Mouse (Mus musculus) midbrain, postnatal 0 days (tissue): Measurements from ENCODE around the gene Ppp2r2c. TPM values are rescaled to one million over a fixed set of nuclear protein-coding genes. Genes with fewer than 3 reads are reported as not detected.

Experiments
- ATAC-seq: fragments of 200-750 bp; cut with Nextera tagmentation; 2 replicates; pipeline ENCODE4 v1.8.0; 2017; ENCODE audit warnings: moderate number of reproducible peaks, mild to moderate bottlenecking, moderate TSS enrichment, moderate library complexity; ENCODE audit not compliant: low FRiP score
- DNase-seq: peaks from one replicate; pipeline ENCODE4 v3.0.0-alpha.2; 2015; ENCODE audit warnings: low spot score
- H3K27ac ChIP-seq: fragments of 300-500 bp; sonication (generic); 2 replicates; pipeline ENCODE4 v1.5.1; 2014; ENCODE audit warnings: low read depth, mild to moderate bottlenecking, low read length, mixed read lengths
- H3K27me3 ChIP-seq: fragments of 300-500 bp; sonication (generic); 2 replicates; pipeline ENCODE4 v1.6.1; 2014; ENCODE audit warnings: low read length, control low read depth, mixed read lengths; ENCODE audit not compliant: insufficient read depth
- H3K36me3 ChIP-seq: fragments of 300-500 bp; sonication (generic); 2 replicates; pipeline ENCODE4 v1.6.1; 2014; ENCODE audit warnings: low read length, control low read depth, mixed read lengths; ENCODE audit not compliant: insufficient read depth
- H3K4me1 ChIP-seq: fragments of 300-500 bp; sonication (generic); 2 replicates; pipeline ENCODE4 v1.6.1; 2014; ENCODE audit warnings: mild to moderate bottlenecking, control low read depth, antibody characterized with exemption, low read length, mixed read lengths; ENCODE audit not compliant: insufficient read depth
- H3K4me2 ChIP-seq: fragments of 300-500 bp; sonication (generic); 2 replicates; pipeline ENCODE4 v1.6.1; 2014; ENCODE audit warnings: low read depth, mild to moderate bottlenecking, low read length, mixed read lengths; ENCODE audit not compliant: poor library complexity, severe bottlenecking
- H3K4me3 ChIP-seq: fragments of 300-500 bp; sonication (generic); 2 replicates; pipeline ENCODE4 v1.5.1; 2014; ENCODE audit warnings: low read depth, mild to moderate bottlenecking, low read length, moderate library complexity
- H3K9ac ChIP-seq: fragments of 300-500 bp; sonication (generic); replicated peaks from 2 replicates; pipeline ENCODE4 v1.6.1; 2014; ENCODE audit warnings: mild to moderate bottlenecking, low read length, moderate library complexity, mixed read lengths; ENCODE audit not compliant: poor library complexity, severe bottlenecking
- H3K9me3 ChIP-seq: fragments of 300-500 bp; sonication (generic); 2 replicates; pipeline ENCODE4 v1.6.1; 2016; ENCODE audit warnings: low read length, control low read depth
- CTCF ChIP-seq: IDR thresholded peaks from 2 replicates; pipeline ENCODE4 v1.5.1; 2016; ENCODE audit warnings: antibody characterized with exemption, mild to moderate bottlenecking
- WGBS: fragments of 180-500 bp; shearing (Covaris S2); extraction: QIAGEN DNeasy Blood & Tissue Kit; methylation state at CpG from one replicate; pipeline ENCODE4 v1.1.7; 2014; 5-methylcytosine and 5-hydroxymethylcytosine counted together
- polyA plus RNA-seq: library from polyadenylated mRNA; unstranded; fragments of >200 nt; fragmentation: Nextera tagmentation; extraction: Ambion mirVana; gene quantifications from 2 replicates; pipeline ENCODE4 v1.2.1, GENCODE M21; 2015
- total RNA-seq: library from RNA; depleted of rRNA; stranded (reverse); fragments of >200 nt; gene quantifications from 2 replicates; pipeline ENCODE4 v1.2.3, GENCODE M21; 2014; rRNA removed

Gene Ppp2r2c
- 205 and 231 TPM in 2 replicates for total RNA-seq
- polyA plus RNA-seq: 89.0 and 91.8 TPM in 2 replicates

GRCm38 (mm10) chr5:36868266-36869090, at the start of gene Ppp2r2c:
Ppp2r2c (plus strand) TSS chr5:36868513.
- H3K9me3 ChIP-seq: no peaks in the 10 kb centered on the region
- peaks cover 18% of the 10 kb centered on the region for H3K4me1 ChIP-seq
- H3K4me2 ChIP-seq: peak within 1 kb of the TSS; percentile 83
- peak within 1 kb of the TSS; percentile 74 for H3K4me3 ChIP-seq
- ATAC-seq (peak; percentile 72), DNase-seq (peak; percentile 50)
- WGBS: 0% methylated on average over 64 of the region's 108 CpGs
- H3K27me3 ChIP-seq: peaks cover 14% of the 10 kb centered on the region
- H3K9ac ChIP-seq: peak within 1 kb of the TSS; percentile 91
- peak within 1 kb of the TSS; percentile 83 for H3K27ac ChIP-seq
- no peak for TF ChIP-seq CTCF
- H3K36me3 ChIP-seq: no peaks in the 10 kb centered on the region; the same call in 1 of the 2 replicates

- Histone ChIP-seq H3K36me3 (peaks cover 25% of the 10 kb centered on the region), H3K4me1 (no peaks in the 10 kb centered on the region), H3K27me3 (no peaks in the 10 kb centered on the region), H3K9me3 (no peaks in the 10 kb centered on the region), H3K27ac (no peak overlapping the region), H3K4me3 (no peak overlapping the region), H3K4me2 (no peak overlapping the region), H3K9ac (no peak overlapping the region)
- no peak for DNase-seq
- TF ChIP-seq CTCF: no peak
- ATAC-seq: no peak
- 82% methylated on average over 5 of the region's 5 CpGs for WGBS
Observed at GRCm38 (mm10) chr5:36819742-36820141, 48.6 kb upstream of the Ppp2r2c start.

- Histone ChIP-seq H3K4me3 (no peak overlapping the region), H3K4me2 (no peak overlapping the region), H3K9me3 (no peaks in the 10 kb centered on the region), H3K9ac (no peak overlapping the region), H3K27me3 (no peaks in the 10 kb centered on the region), H3K27ac (no peak overlapping the region), H3K4me1 (no peaks in the 10 kb centered on the region), H3K36me3 (peaks cover 25% of the 10 kb centered on the region)
- peak; percentile 41 for DNase-seq
- peak; percentile 17; the same call in 1 of the 2 replicates for ATAC-seq
- peak; percentile 78 for TF ChIP-seq CTCF
- 50% methylated on average over 6 of the region's 6 CpGs for WGBS
Observed at GRCm38 (mm10) chr5:36820142-36820541, 48.2 kb upstream of the Ppp2r2c start.

- Histone ChIP-seq H3K4me2 (no peak overlapping the region), H3K4me3 (no peak overlapping the region), H3K9me3 (no peaks in the 10 kb centered on the region), H3K27ac (no peak overlapping the region), H3K36me3 (peaks cover 26% of the 10 kb centered on the region), H3K4me1 (no peaks in the 10 kb centered on the region), H3K9ac (no peak overlapping the region), H3K27me3 (no peaks in the 10 kb centered on the region)
- WGBS: 93% methylated on average over 4 of the region's 4 CpGs
- no peak for DNase-seq
- no peak for ATAC-seq
- no peak for TF ChIP-seq CTCF
Observed at GRCm38 (mm10) chr5:36822907-36823306, 45.4 kb upstream of the Ppp2r2c start.

GRCm38 (mm10) chr5:36829098-36829497, 39.2 kb upstream of the Ppp2r2c start:
- Histone ChIP-seq H3K36me3 (peaks cover 6% of the 10 kb centered on the region; the same call in 1 of the 2 replicates), H3K4me1 (peaks cover 3% of the 10 kb centered on the region; the same call in 1 of the 2 replicates), H3K4me3 (no peak overlapping the region), H3K27me3 (0 out of 2 replicates have a peak, but pooled peaks cover 3% of the 10 kb centered on the region), H3K4me2 (no peak overlapping the region), H3K27ac (no peak overlapping the region), H3K9ac (no peak overlapping the region), H3K9me3 (no peaks in the 10 kb centered on the region)
- WGBS: 82% methylated on average over 4 of the region's 4 CpGs
- TF ChIP-seq CTCF: no peak
- DNase-seq (no peak), ATAC-seq (no peak)
